Mouse (Mus musculus) E14TG2a.4 (cell line): Measurements from ENCODE around the gene Akap2.

ENCODE experiments used
- CTCF ChIP-seq: conservative IDR thresholded peaks from 2 replicates; pipeline ENCODE4 v1.5.1; 2014; ENCODE audit warnings: low read length
- NANOG ChIP-seq: IDR thresholded peaks from 2 replicates; pipeline ENCODE4 v1.6.1; 2014; ENCODE audit warnings: borderline replicate concordance, low read length, mixed read lengths
- POU5F1 ChIP-seq: IDR thresholded peaks from 2 replicates; pipeline ENCODE4 v1.6.1; 2014; ENCODE audit warnings: low read length, borderline replicate concordance

- TF ChIP-seq CTCF (no peak), NANOG (no peak), POU5F1 (no peak)
These were observed 8.1 kb downstream of the Akap2 start for GRCm38 (mm10) chr4:57725569-57725968.
